Mouse (Mus musculus): ENCODE results near the gene Gm28961.
"Not testable (repeated sequence)": the region's sequence is repeated elsewhere in the genome, so short reads cannot be mapped to it uniquely, and the experiment has no call there.

The Gm28961 gene

DNA sequence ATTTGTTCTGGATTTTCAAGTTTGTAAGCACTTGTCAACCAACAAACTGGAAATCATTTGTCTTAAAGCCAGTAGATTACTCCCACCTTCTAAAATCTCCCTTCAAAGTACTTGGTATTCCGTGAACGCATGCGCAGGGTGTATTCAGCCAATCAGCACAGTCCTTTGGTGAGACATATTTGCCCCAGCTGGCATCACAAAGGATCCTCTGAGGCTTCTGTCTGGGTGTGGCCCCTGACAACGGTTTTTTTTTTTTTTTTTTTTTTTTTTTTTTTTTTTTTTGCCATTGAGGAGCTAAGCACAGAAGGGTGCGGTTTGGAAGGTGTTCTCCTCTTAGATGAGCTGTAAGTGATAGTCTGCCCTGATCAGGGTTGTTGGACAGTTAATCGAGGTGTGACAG lies at the start of gene Gm28961:
Gene Gm28961 (plus strand): TSS at position 301 of the 400 bp plus-strand sequence.
- not testable (repeated sequence) for DNase-seq
